Mouse (Mus musculus): Measurements from ENCODE around the gene Rbfox1.

DNA sequence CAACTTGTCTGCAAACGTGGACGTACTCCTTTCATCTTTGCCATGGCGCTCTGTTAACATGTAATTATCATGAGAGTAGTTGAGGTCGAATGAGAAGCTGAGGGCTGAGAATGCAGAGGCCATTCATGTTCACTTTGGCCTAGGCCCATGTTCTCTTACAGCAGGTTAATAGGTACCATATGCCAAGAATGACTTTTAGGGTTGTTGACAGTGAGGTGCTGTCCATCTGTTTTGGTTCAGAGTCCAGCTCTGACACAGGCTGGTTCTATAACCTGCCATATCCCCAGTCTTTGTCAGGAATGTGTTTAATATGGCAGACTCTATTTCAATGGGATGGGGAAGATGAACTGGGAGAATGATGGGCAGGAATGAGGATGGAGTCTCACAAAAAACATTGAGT, 1174.4 kb downstream of the Rbfox1 start:
- no peak for TF ChIP-seq CTCF (IDR thresholded peaks at IDR 0.05; ENCODE audit: low read depth)
- no peak for TF ChIP-seq EP300 (optimal IDR thresholded peaks at IDR 0.05)
